Mouse (Mus musculus): ENCODE measurements around the gene Tas2r121.
"Not testable (repeated sequence)": the region's sequence is repeated elsewhere in the genome, so short reads cannot be mapped to it uniquely, and the experiment has no call there.

Gene Tas2r121

GRCm38 (mm10) chr6:132700907-132701306 is at the start of gene Tas2r121:
Tas2r121 (minus strand) TSS chr6:132701007.
- DNase-seq (ENCODE audit: low read depth) = no peak

- no peak for DNase-seq (ENCODE audit: low read depth)
Measured at GRCm38 (mm10) chr6:132750206-132750605, 49.4 kb upstream of the Tas2r121 start.

- DNase-seq (ENCODE audit: low read depth) = no peak
Measured at GRCm38 (mm10) chr6:132737935-132738334, 37.1 kb upstream of the Tas2r121 start, which contains the start of gene Tas2r115. Tas2r115 (minus strand) TSS chr6:132738035.

- DNase-seq (ENCODE audit: low read depth) = no peak
Measured at GRCm38 (mm10) chr6:132711828-132712227, 11.0 kb upstream of the Tas2r121 start, which contains the start of gene Tas2r122. Tas2r122 (minus strand) TSS chr6:132711928.

GRCm38 (mm10) chr6:132691596-132691995 is 9.2 kb downstream of the Tas2r121 start:
- not testable (repeated sequence) for DNase-seq (ENCODE audit: low read depth)

GRCm38 (mm10) chr6:132656653-132657052 is 44.2 kb downstream of the Tas2r121 start, which contains the start of gene Tas2r120:
Tas2r120 (plus strand) TSS chr6:132656953.
- no peak for DNase-seq (ENCODE audit: low read depth)

- no peak for DNase-seq (ENCODE audit: low read depth)
Measured at GRCm38 (mm10) chr6:132651426-132651825, 49.4 kb downstream of the Tas2r121 start, which contains the start of gene A630073D07Rik. A630073D07Rik (minus strand) TSS chr6:132651526.
